Mouse (Mus musculus) myocyte (in vitro differentiated cells): Measurements from ENCODE around the gene Ankrd23.

Experiments
- CEBPB ChIP-seq: IDR thresholded peaks from 2 replicates; pipeline ENCODE4 v1.6.1; 2011; ENCODE audit warnings: mild to moderate bottlenecking, moderate library complexity; ENCODE audit not compliant: poor library complexity, insufficient read depth, severe bottlenecking
- E2F4 ChIP-seq: IDR thresholded peaks from one replicate; pipeline ENCODE4 v1.6.1; 2011; ENCODE audit warnings: mild to moderate bottlenecking, control low read depth, moderate library complexity; ENCODE audit not compliant: insufficient read depth
- MAX ChIP-seq: IDR thresholded peaks from one replicate; pipeline ENCODE4 v1.6.1; 2011; ENCODE audit warnings: low read depth, mild to moderate bottlenecking, control low read depth
- MYOD1 ChIP-seq, 3 experiments: IDR thresholded peaks; one replicate each; pipeline ENCODE4 v1.6.1; 2011; ENCODE audit warnings: control low read depth in 2 of 3, low read depth in 2 of 3, mild to moderate bottlenecking in 2 of 3, moderate library complexity in 1 of 3; ENCODE audit not compliant: insufficient read length in 2 of 3, control insufficient read depth in 1 of 3
- MYOG ChIP-seq, 3 experiments: IDR thresholded peaks; one replicate each; pipeline ENCODE4 v1.6.1; 2011; ENCODE audit warnings: control low read depth in 2 of 3, low read depth in 2 of 3, mild to moderate bottlenecking in 2 of 3; ENCODE audit not compliant: insufficient read length in 2 of 3, control insufficient read depth in 1 of 3, insufficient read depth in 1 of 3
- POLR2A ChIP-seq: IDR thresholded peaks from one replicate; pipeline ENCODE4 v1.6.1; 2011; ENCODE audit warnings: low read depth, mild to moderate bottlenecking, control low read depth, moderate library complexity; ENCODE audit not compliant: insufficient read length
- POLR2AphosphoS2 ChIP-seq: IDR thresholded peaks from one replicate; pipeline ENCODE4 v1.6.1; 2011; ENCODE audit warnings: low read depth, control low read depth; ENCODE audit not compliant: insufficient read length
- TCF12 ChIP-seq: IDR thresholded peaks from one replicate; pipeline ENCODE4 v1.6.1; 2011; ENCODE audit warnings: mild to moderate bottlenecking, control low read depth; ENCODE audit not compliant: poor library complexity, insufficient read depth, severe bottlenecking
- TCF3 ChIP-seq: IDR thresholded peaks from one replicate; pipeline ENCODE4 v1.6.1; 2011; ENCODE audit warnings: low read depth, control low read depth; ENCODE audit not compliant: insufficient read length

- TF ChIP-seq POLR2A: peak; percentile 63
- peak in 1 of 3 experiments; percentile 50 for TF ChIP-seq MYOD1 (IDR thresholded peaks at IDR 0.05; ENCODE audit: control insufficient read depth in 1 of 3, insufficient read length in 2 of 3, low read depth in 2 of 3)
- TF ChIP-seq E2F4: no peak
- TF ChIP-seq MAX: no peak
- TF ChIP-seq TCF12: no peak
- no peak for TF ChIP-seq TCF3
- TF ChIP-seq CEBPB: no peak
- TF ChIP-seq MYOG (IDR thresholded peaks at IDR 0.05; ENCODE audit: control insufficient read depth in 1 of 3, insufficient read depth in 1 of 3, insufficient read length in 2 of 3, low read depth in 2 of 3): peak in 1 of 3 experiments; percentile 2
- TF ChIP-seq POLR2AphosphoS2: peak; percentile 63
These were observed 23.2 kb upstream of the Ankrd23 start for GRCm38 (mm10) chr1:36559888-36560287.
